Mouse (Mus musculus) neural tube, embryonic 14.5 days (tissue): ENCODE data around the gene Scn7a. TPM values are rescaled to one million over a fixed set of nuclear protein-coding genes. Genes with fewer than 3 reads are reported as not detected.

Experiments used
- ATAC-seq: fragments of 200-750 bp; cut with Nextera tagmentation; 2 replicates; pipeline ENCODE4 v1.8.0; 2017; ENCODE audit warnings: low read depth, mild to moderate bottlenecking, moderate TSS enrichment, moderate library complexity
- H3K27ac ChIP-seq: fragments of 300-500 bp; sonication (generic); 2 replicates; pipeline ENCODE4 v1.5.1; 2014; ENCODE audit warnings: low read depth, mild to moderate bottlenecking, control low read depth, low read length, moderate library complexity, mixed read lengths
- H3K27me3 ChIP-seq: fragments of 300-500 bp; sonication (generic); 2 replicates; pipeline ENCODE4 v1.6.1; 2014; ENCODE audit warnings: low read length; ENCODE audit not compliant: control insufficient read depth, insufficient read depth
- H3K36me3 ChIP-seq: fragments of 300-500 bp; sonication (generic); 2 replicates; pipeline ENCODE4 v1.6.1; 2014; ENCODE audit warnings: low read length, mixed read lengths; ENCODE audit not compliant: control insufficient read depth, insufficient read depth
- H3K4me1 ChIP-seq: fragments of 300-500 bp; sonication (generic); 2 replicates; pipeline ENCODE4 v1.6.1; 2014; ENCODE audit warnings: low read length; ENCODE audit not compliant: control insufficient read depth, insufficient read depth
- H3K4me2 ChIP-seq: fragments of 300-500 bp; sonication (generic); 2 replicates; pipeline ENCODE4 v1.6.1; 2014; ENCODE audit warnings: mild to moderate bottlenecking, low read depth, low read length, control low read depth
- H3K4me3 ChIP-seq: fragments of 300-500 bp; sonication (generic); 2 replicates; pipeline ENCODE4 v1.5.1; 2014; ENCODE audit warnings: low read depth, low read length, control low read depth, mixed read lengths
- H3K9ac ChIP-seq: fragments of 300-500 bp; sonication (generic); replicated peaks from 2 replicates; pipeline ENCODE4 v1.6.1; 2014; ENCODE audit warnings: low read depth, mild to moderate bottlenecking, control low read depth, low read length, mixed read lengths
- H3K9me3 ChIP-seq: fragments of 300-500 bp; sonication (generic); 2 replicates; pipeline ENCODE4 v1.6.1; 2016; ENCODE audit warnings: low read length; ENCODE audit not compliant: control insufficient read depth
- WGBS: fragments of 180-500 bp; shearing (Covaris S2); extraction: QIAGEN DNeasy Blood & Tissue Kit; methylation state at CpG from one replicate; pipeline ENCODE4 v1.1.7; 2014; 5-methylcytosine and 5-hydroxymethylcytosine counted together
- polyA plus RNA-seq: library from polyadenylated mRNA; unstranded; fragments of >200 nt; fragmentation: Nextera tagmentation; extraction: Ambion mirVana; gene quantifications from 2 replicates; pipeline ENCODE4 v1.2.1, GENCODE M21; 2014

Gene Scn7a
- polyA plus RNA-seq, 1 experiment from 2014 or later = 0.19 TPM

DNA sequence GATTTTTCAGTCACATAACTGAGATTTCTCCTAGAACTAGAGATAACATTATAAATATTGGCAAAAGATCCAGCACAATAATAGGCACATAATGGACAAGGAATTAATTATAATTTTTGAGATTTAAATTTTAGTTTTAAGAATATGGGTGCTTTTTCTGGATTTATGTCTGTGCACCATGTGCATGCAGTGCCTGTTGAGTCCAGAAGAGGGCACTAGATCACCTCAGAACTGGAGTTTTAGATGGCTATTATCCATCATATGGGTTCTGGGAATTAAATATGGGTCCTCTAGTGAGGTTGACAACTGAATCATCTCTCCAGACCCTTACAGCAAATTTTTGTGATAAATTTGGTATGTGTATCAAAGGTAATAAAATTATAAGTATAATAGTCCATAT is 21.8 kb downstream of the Scn7a start:
- no peak overlapping the region for H3K4me3 ChIP-seq
- no peak overlapping the region for H3K27ac ChIP-seq
- H3K4me2 ChIP-seq = no peak overlapping the region
- no peaks in the 10 kb centered on the region for H3K4me1 ChIP-seq
- H3K27me3 ChIP-seq = no peaks in the 10 kb centered on the region
- H3K9me3 ChIP-seq = no peaks in the 10 kb centered on the region
- no peaks in the 10 kb centered on the region for H3K36me3 ChIP-seq
- no peak overlapping the region for H3K9ac ChIP-seq
- no peak for ATAC-seq

DNA sequence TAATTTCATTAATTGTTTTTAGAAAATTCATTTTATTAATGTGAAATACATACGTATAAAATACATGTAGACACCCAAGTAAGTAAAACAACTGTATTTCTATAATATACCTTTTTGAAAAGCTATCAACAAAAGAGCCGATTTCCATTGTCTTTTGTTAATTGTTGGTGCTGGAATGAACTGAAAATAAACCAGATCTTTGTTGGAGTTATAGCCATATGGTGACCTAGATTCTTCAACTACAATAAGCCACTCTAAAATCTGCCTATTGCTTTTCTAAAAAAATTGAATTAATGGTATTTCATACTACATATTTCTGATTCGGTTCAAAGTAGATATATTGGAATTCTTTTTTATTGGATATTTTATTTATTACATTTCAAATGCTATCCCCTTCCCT is 56.7 kb downstream of the Scn7a start:
- Histone ChIP-seq H3K36me3 (no peaks in the 10 kb centered on the region), H3K9me3 (no peaks in the 10 kb centered on the region), H3K4me3 (no peak overlapping the region), H3K27me3 (no peaks in the 10 kb centered on the region), H3K4me2 (no peak overlapping the region), H3K27ac (no peak overlapping the region), H3K9ac (no peak overlapping the region), H3K4me1 (no peaks in the 10 kb centered on the region)
- 96% methylated on average over 3 of the region's 3 CpGs for WGBS
- ATAC-seq = no peak

DNA sequence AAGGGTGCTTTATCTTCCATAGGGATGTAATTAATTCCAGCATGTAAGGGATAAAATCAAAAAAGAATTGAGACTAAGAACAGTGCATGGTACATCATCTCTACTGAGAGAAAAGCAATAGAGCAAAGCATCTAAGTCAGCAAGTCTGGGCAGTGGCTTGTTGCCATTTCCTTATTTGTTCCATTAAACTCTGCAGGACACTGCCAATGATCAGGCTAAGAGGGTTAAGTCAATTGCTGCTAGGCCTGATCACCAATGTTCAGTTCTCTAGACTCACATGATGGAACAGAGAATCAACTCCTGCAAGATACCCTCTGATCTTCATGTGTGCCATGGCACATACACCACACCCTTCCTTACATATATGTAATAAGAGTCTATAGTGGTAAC is 57.1 kb downstream of the Scn7a start:
- H3K4me3 ChIP-seq = no peak overlapping the region
- no peaks in the 10 kb centered on the region for H3K27me3 ChIP-seq
- no peaks in the 10 kb centered on the region for H3K4me1 ChIP-seq
- H3K9me3 ChIP-seq = no peaks in the 10 kb centered on the region
- H3K9ac ChIP-seq = no peak overlapping the region
- no peak for ATAC-seq
- H3K27ac ChIP-seq = no peak overlapping the region
- no peak overlapping the region for H3K4me2 ChIP-seq
- no peaks in the 10 kb centered on the region for H3K36me3 ChIP-seq

GRCm38 (mm10) chr2:66726878-66727584 is 57.7 kb downstream of the Scn7a start:
- no peak overlapping the region for H3K4me2 ChIP-seq
- no peak overlapping the region for H3K4me3 ChIP-seq
- H3K36me3 ChIP-seq = no peaks in the 10 kb centered on the region
- H3K4me1 ChIP-seq = no peaks in the 10 kb centered on the region
- H3K27me3 ChIP-seq = no peaks in the 10 kb centered on the region
- WGBS = 47% methylated on average over 2 of the region's 2 CpGs
- H3K27ac ChIP-seq = no peak overlapping the region
- 0 out of 2 replicates have a peak, but pooled peaks have one; percentile 14 for ATAC-seq
- no peak overlapping the region for H3K9ac ChIP-seq
- no peaks in the 10 kb centered on the region for H3K9me3 ChIP-seq

DNA sequence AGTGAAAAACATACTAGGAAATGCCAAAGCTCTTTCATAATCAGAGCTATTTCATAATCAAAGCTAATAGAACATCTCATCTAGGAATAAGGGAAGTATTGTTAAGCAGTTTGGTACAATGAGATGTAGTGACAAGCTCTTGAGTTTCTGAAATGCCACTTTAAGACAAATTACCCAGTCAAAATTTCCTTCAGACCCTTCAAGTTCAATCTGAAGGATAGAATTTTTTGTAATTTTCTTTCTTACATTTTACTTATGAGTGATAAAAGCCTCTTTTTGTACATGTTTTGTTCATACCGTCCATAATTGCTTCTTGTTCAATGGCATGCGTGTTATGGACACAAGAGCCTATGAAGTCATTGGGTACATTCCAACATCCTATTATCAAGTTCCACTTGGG is 72.6 kb downstream of the Scn7a start:
- no peaks in the 10 kb centered on the region for H3K27me3 ChIP-seq
- no peaks in the 10 kb centered on the region for H3K9me3 ChIP-seq
- no peaks in the 10 kb centered on the region for H3K4me1 ChIP-seq
- no peak overlapping the region for H3K4me2 ChIP-seq
- H3K4me3 ChIP-seq = no peak overlapping the region
- ATAC-seq = no peak
- H3K36me3 ChIP-seq = no peaks in the 10 kb centered on the region
- no peak overlapping the region for H3K27ac ChIP-seq
- H3K9ac ChIP-seq = no peak overlapping the region
- WGBS = 87% methylated on average over 2 of the region's 2 CpGs

GRCm38 (mm10) chr2:66692300-66692699 is 92.4 kb downstream of the Scn7a start:
- Histone ChIP-seq H3K27me3 (no peaks in the 10 kb centered on the region), H3K36me3 (no peaks in the 10 kb centered on the region), H3K4me1 (no peaks in the 10 kb centered on the region), H3K27ac (no peak overlapping the region), H3K9me3 (no peaks in the 10 kb centered on the region), H3K9ac (no peak overlapping the region), H3K4me3 (no peak overlapping the region), H3K4me2 (no peak overlapping the region)
- ATAC-seq = no peak
- WGBS = 89% methylated on average over 2 of the region's 2 CpGs

DNA sequence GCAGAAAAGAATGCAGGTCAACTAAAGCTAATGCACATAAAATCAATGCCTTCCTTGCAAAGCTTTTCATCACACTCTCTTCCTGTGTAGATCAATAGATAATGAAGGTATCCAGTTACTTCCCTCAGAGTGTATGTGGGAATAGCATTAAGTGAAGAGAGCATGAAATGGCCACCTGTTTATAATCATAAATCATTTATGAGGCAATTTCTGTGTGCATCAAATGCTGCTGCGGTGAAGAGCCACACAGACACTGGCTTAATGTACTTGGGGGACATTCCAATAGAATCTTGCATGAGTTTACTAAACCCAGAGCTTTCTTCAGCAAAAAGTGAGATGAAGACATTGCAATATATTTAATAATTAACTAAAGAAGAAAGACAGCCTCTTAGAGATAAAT is 122.7 kb downstream of the Scn7a start:
- Histone ChIP-seq H3K27ac (no peak overlapping the region), H3K36me3 (no peaks in the 10 kb centered on the region), H3K4me2 (no peak overlapping the region), H3K4me3 (no peak overlapping the region), H3K4me1 (no peaks in the 10 kb centered on the region), H3K27me3 (no peaks in the 10 kb centered on the region), H3K9me3 (no peaks in the 10 kb centered on the region), H3K9ac (no peak overlapping the region)
- ATAC-seq = peak; percentile 46; the same call in 1 of the 2 replicates
- WGBS = 50% methylated on average over 1 of the region's 1 CpGs

DNA sequence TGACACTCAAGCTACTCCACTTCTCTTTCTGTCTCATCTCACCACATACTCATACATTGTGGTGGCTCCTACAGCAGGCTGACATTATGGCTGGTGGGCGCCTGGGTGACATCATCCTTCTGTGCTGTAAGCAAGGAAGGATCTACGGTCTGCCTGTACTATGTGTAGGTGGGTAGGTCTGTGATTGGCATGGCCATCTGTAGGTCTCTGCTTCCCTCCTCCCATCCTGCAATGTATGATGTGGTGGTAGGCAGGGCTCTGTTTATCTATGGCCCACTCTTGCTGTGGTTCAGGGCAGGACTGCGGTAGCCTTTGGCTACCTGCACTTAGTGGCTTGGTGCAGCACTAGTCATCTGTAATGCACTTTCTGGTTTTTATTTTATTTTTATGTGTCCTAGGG is 128.3 kb downstream of the Scn7a start:
- 98% methylated on average over 3 of the region's 3 CpGs for WGBS
- H3K4me2 ChIP-seq = no peak overlapping the region
- no peaks in the 10 kb centered on the region for H3K9me3 ChIP-seq
- H3K4me1 ChIP-seq = no peaks in the 10 kb centered on the region
- H3K36me3 ChIP-seq = no peaks in the 10 kb centered on the region
- no peaks in the 10 kb centered on the region for H3K27me3 ChIP-seq
- H3K9ac ChIP-seq = no peak overlapping the region
- ATAC-seq = no peak
- no peak overlapping the region for H3K4me3 ChIP-seq
- H3K27ac ChIP-seq = no peak overlapping the region

DNA sequence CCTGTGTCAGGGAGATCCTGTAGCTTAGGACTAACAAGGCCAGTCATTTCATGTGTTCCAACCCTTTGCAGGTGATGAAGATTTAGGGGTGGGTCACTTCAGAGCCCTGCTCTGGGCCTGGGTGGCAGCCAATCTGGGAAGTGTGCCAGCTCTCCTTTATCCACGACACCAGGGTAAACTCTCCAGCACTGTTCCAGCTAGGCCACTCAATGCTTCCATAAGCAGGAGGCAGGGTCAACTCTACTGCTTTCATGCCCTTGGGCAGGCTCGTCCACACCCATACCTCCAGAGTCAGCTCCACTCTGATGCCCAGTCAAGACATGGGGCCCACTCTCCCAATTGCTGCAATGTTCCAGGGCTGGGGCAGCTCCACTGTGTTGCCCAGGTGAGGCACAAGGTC is 129.3 kb downstream of the Scn7a start:
- no peak overlapping the region for H3K4me2 ChIP-seq
- no peaks in the 10 kb centered on the region for H3K36me3 ChIP-seq
- H3K27me3 ChIP-seq = no peaks in the 10 kb centered on the region
- no peak overlapping the region for H3K27ac ChIP-seq
- no peaks in the 10 kb centered on the region for H3K4me1 ChIP-seq
- no peak overlapping the region for H3K9ac ChIP-seq
- ATAC-seq = no peak
- no peak overlapping the region for H3K4me3 ChIP-seq
- no peaks in the 10 kb centered on the region for H3K9me3 ChIP-seq
- WGBS = 68% methylated on average over 2 of the region's 2 CpGs
